Mouse (Mus musculus) liver, adult 2 months (tissue): Measurements from ENCODE around the gene Macrod1. TPM values are rescaled to one million over a fixed set of nuclear protein-coding genes. Genes with fewer than 3 reads are reported as not detected.

Experiments used
- DNase-seq: peaks from one replicate; pipeline ENCODE4 v3.0.0-alpha.2; 2011; ENCODE audit warnings: low read depth, low spot score; ENCODE audit errors: extremely low read depth
- H3K27ac ChIP-seq: fragments of 200-500 bp; replicated peaks from 2 replicates; pipeline ENCODE4 v1.5.1; 2012; ENCODE audit warnings: low read depth, mild to moderate bottlenecking, control low read depth, inconsistent platforms, low read length; ENCODE audit not compliant: insufficient read depth
- H3K27me3 ChIP-seq: fragments of 200-500 bp; 2 replicates; pipeline ENCODE4 v1.6.1; 2012; ENCODE audit warnings: mild to moderate bottlenecking, moderate library complexity, low read length, inconsistent platforms; ENCODE audit not compliant: control insufficient read depth, insufficient read depth
- H3K36me3 ChIP-seq: fragments of 200-500 bp; 2 replicates; pipeline ENCODE4 v1.6.1; 2012; ENCODE audit warnings: low read length, inconsistent platforms; ENCODE audit not compliant: control insufficient read depth, insufficient read depth
- H3K4me1 ChIP-seq: fragments of 200-500 bp; 2 replicates; pipeline ENCODE4 v1.6.1; 2011; ENCODE audit warnings: low read length; ENCODE audit not compliant: control insufficient read depth, insufficient read depth
- H3K4me3 ChIP-seq: fragments of 200-500 bp; 2 replicates; pipeline ENCODE4 v1.5.1; 2011; ENCODE audit warnings: low read depth, mild to moderate bottlenecking, control low read depth, low read length, moderate library complexity; ENCODE audit not compliant: insufficient read depth
- H3K79me2 ChIP-seq: fragments of 200-500 bp; 2 replicates; pipeline ENCODE4 v1.6.1; 2012; ENCODE audit warnings: inconsistent platforms, mild to moderate bottlenecking, low read length, moderate library complexity; ENCODE audit not compliant: control insufficient read depth, insufficient read depth
- H3K9ac ChIP-seq: fragments of 200-500 bp; 2 replicates; pipeline ENCODE4 v1.6.1; 2012; ENCODE audit warnings: low read depth, mild to moderate bottlenecking, control low read depth, inconsistent platforms, low read length
- CTCF ChIP-seq: fragments of 200-500 bp; IDR thresholded peaks from 2 replicates; pipeline ENCODE4 v1.5.1; 2011; ENCODE audit warnings: low read depth, low read length, control low read depth
- POLR2A ChIP-seq: fragments of 200-500 bp; IDR thresholded peaks from 2 replicates; pipeline ENCODE4 v1.6.1; 2011; ENCODE audit warnings: low read length, control low read depth; ENCODE audit not compliant: insufficient read depth; ENCODE audit errors: extremely low read depth
- WGBS: fragments of 180-500 bp; shearing (Covaris S2); methylation state at CpG from one replicate; pipeline ENCODE4 v1.1.7; 2018; 5-methylcytosine and 5-hydroxymethylcytosine counted together
- polyA plus RNA-seq: library from polyadenylated mRNA; depleted of rRNA; stranded (reverse); fragments of >200 nt; gene quantifications from 2 replicates; pipeline ENCODE4 v1.2.3, GENCODE M21; 2012; rRNA removed
- total RNA-seq: library from RNA; depleted of rRNA; stranded (reverse); fragments of >200 nt; gene quantifications from 2 replicates; pipeline ENCODE4 v1.2.3, GENCODE M21; 2014; rRNA removed

The Macrod1 gene
- total and polyA plus RNA-seq, 2 experiments, result 12.2 to 115 TPM

DNA sequence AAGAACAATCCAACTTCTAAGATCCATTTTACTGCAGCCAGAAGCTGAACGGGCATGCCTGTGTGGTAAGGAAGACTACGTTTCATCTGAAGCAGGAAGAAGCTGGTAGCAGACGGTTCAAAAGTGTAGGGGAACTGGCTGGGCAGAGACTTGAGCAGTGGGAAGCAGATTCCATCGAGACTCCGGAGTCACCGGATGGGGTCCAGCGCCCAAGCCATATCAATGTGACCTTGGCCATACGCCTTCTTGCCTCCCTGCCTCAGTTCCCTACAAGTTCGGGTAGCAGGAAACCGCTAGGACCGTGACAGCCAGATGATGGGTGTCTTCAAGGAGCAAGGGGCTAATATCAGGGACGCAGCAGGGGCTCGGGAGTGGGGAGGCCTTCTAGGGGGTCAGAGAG is 183.7 kb downstream of the Macrod1 start:
- peak overlapping the region; percentile 87 for H3K4me3 ChIP-seq
- peaks cover 5% of the 10 kb centered on the region; the same call in 1 of the 2 replicates for H3K4me1 ChIP-seq
- no peaks in the 10 kb centered on the region for H3K36me3 ChIP-seq
- H3K79me2 ChIP-seq, result 0 out of 2 replicates have a peak, but pooled peaks cover 3% of the 10 kb centered on the region
- no peak for TF ChIP-seq POLR2A
- TF ChIP-seq CTCF, result no peak
- peak overlapping the region; percentile 95 for H3K9ac ChIP-seq
- H3K27ac ChIP-seq, result no peak overlapping the region
- H3K27me3 ChIP-seq, result no peaks in the 10 kb centered on the region
- DNase-seq, result no peak
- 2% methylated on average over 13 of the region's 13 CpGs for WGBS

DNA sequence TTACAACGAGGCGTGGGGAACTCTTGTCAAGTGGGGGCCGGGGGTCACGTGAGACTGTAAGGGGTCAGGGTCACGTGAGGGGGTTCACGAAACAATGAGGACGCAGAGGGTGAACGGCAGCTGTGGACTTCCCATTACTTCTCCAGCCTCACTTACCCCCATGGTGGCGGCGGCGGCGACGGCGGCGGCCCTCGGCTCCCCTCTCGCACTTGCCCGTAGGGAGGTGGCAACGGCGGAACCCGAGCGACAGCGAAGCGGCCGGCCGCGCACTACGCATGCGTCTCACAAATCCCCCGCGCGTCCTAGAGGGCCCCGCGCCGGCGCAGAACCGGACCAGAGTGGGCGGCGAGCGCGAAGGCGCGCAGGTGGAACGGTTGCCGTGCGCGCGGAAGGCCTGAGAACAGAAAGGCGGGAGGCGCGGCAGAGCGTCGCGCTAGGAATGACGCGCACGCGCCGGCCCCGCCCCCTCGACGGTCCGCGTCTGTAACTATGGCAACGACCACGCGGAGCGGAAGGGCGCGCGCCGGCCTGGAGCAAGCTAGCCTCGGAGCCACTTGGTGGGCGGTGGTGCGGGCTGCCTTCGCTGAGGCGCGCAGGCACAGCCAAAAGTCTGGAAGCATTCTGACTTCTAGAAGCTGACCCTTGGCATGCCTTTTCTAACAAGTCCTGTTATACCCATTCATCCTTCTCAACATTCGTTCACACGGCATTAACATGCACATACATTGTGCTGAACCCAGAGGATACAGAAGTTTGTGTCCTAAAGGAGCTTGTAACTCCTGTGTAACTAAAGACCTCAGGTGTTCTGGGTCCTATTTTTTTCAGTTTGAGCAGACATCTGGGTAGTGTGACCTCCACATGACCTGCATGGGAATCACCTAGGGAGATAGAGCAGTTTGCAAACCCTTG is 184.4 kb downstream of the Macrod1 start, which contains the start of gene Naa40:
Gene Naa40 (minus strand): TSS at position 402 of the 909 bp plus-strand sequence.
- Histone ChIP-seq H3K79me2 (0 out of 2 replicates have a peak, but pooled peaks cover 3% of the 10 kb centered on the region), H3K4me1 (peaks cover 5% of the 10 kb centered on the region; the same call in 1 of the 2 replicates), H3K27me3 (no peaks in the 10 kb centered on the region), H3K9ac (peak within 1 kb of the TSS; percentile 95), H3K27ac (peak within 1 kb of the TSS; percentile 45; the same call in 1 of the 2 replicates), H3K4me3 (peak within 1 kb of the TSS; percentile 87), H3K36me3 (no peaks in the 10 kb centered on the region)
- TF ChIP-seq CTCF (no peak), POLR2A (no peak)
- DNase-seq, result peak; percentile 68
- under 1% methylated on average over 80 of the region's 80 CpGs for WGBS

DNA sequence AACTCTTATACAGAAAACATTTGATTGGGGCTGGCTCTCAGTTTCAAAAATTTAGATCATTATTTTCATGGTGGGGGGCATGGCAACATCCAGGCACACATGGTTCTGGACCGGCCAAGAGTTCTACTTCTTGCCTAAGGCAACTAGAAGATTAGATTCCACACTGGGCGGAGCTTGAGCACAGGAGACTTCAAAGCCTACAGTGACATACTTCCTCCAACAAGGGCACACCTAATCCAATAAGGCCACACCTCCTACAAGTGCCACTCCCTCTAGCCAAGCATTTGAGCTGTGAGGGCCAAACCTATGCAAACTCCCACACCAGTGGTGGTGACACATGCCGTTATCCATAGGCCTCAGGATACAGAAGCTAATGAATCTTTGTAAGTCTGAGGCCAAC is 189.4 kb downstream of the Macrod1 start:
- no peak for TF ChIP-seq CTCF
- no peak for TF ChIP-seq POLR2A
- H3K36me3 ChIP-seq, result no peaks in the 10 kb centered on the region
- no peak for DNase-seq
- H3K79me2 ChIP-seq, result no peaks in the 10 kb centered on the region
- no peaks in the 10 kb centered on the region for H3K27me3 ChIP-seq
- no peaks in the 10 kb centered on the region for H3K4me1 ChIP-seq
- H3K27ac ChIP-seq, result no peak overlapping the region
- no peak overlapping the region for H3K9ac ChIP-seq
- 89% methylated on average over 3 of the region's 3 CpGs for WGBS
- H3K4me3 ChIP-seq, result no peak overlapping the region

Other genes starting within 250 kb of the Macrod1 start
- gene Rps6ka4, start 216.2 kb upstream of the Macrod1 start, total RNA-seq, result 3.9 and 5.8 TPM in 2 replicates
- 7.8 and 8.4 TPM in 2 replicates for gene Rps6ka4, start 216.2 kb upstream of the Macrod1 start, polyA plus RNA-seq
- 0.60 and 1.4 TPM in 2 replicates for gene Ccdc88b, start 198.6 kb upstream of the Macrod1 start, total RNA-seq
- 1.9 TPM in 2 replicates for gene Ccdc88b, start 198.6 kb upstream of the Macrod1 start, polyA plus RNA-seq
- 30.7 and 43.6 TPM in 2 replicates for gene Trmt112, start 147.1 kb upstream of the Macrod1 start, total RNA-seq
- 89.7 and 101 TPM in 2 replicates for gene Trmt112, start 147.1 kb upstream of the Macrod1 start, polyA plus RNA-seq
- 403 and 615 TPM in 2 replicates for gene Prdx5, start 146.7 kb upstream of the Macrod1 start, total RNA-seq
- 364 and 379 TPM in 2 replicates for gene Prdx5, start 146.7 kb upstream of the Macrod1 start, polyA plus RNA-seq
- 25.9 and 27.7 TPM in 2 replicates for gene Esrra, start 135.0 kb upstream of the Macrod1 start, total RNA-seq
- gene Esrra, start 135.0 kb upstream of the Macrod1 start, polyA plus RNA-seq, result 36.6 and 40.6 TPM in 2 replicates
- not detected in 2 replicates for gene Catsperz, start 131.4 kb upstream of the Macrod1 start, total RNA-seq
- not detected in 2 replicates for gene Catsperz, start 131.4 kb upstream of the Macrod1 start, polyA plus RNA-seq
- 0.07 TPM in 1 of 2 replicates, not detected in the other for gene Kcnk4, start 122.3 kb upstream of the Macrod1 start, total RNA-seq
- 0.05 TPM in 1 of 2 replicates, not detected in the other for gene Kcnk4, start 122.3 kb upstream of the Macrod1 start, polyA plus RNA-seq
- 26.2 and 28.1 TPM in 2 replicates for gene Bad, start 114.9 kb upstream of the Macrod1 start, total RNA-seq
- gene Bad, start 114.9 kb upstream of the Macrod1 start, polyA plus RNA-seq, result 38.7 and 40.3 TPM in 2 replicates
- gene Gpr137, start 114.3 kb upstream of the Macrod1 start, total RNA-seq, result 12.3 and 14.0 TPM in 2 replicates
- gene Gpr137, start 114.3 kb upstream of the Macrod1 start, polyA plus RNA-seq, result 52.6 and 61.1 TPM in 2 replicates
- gene Ppp1r14b, start 81.8 kb upstream of the Macrod1 start, total RNA-seq, result 14.0 and 24.0 TPM in 2 replicates
- gene Ppp1r14b, start 81.8 kb upstream of the Macrod1 start, polyA plus RNA-seq, result 34.5 and 38.2 TPM in 2 replicates
- gene Plcb3, start 80.3 kb upstream of the Macrod1 start, total RNA-seq, result 5.9 and 9.6 TPM in 2 replicates
- 15.7 and 27.6 TPM in 2 replicates for gene Plcb3, start 80.3 kb upstream of the Macrod1 start, polyA plus RNA-seq
- 66.2 and 92.8 TPM in 2 replicates for gene Fkbp2, start 76.3 kb upstream of the Macrod1 start, total RNA-seq
- gene Fkbp2, start 76.3 kb upstream of the Macrod1 start, polyA plus RNA-seq, result 60.0 and 97.3 TPM in 2 replicates
- 1.9 and 3.2 TPM in 2 replicates for gene Vegfb, start 69.2 kb upstream of the Macrod1 start, total RNA-seq
- 16.8 and 20.4 TPM in 2 replicates for gene Vegfb, start 69.2 kb upstream of the Macrod1 start, polyA plus RNA-seq
- gene Dnajc4, start 64.2 kb upstream of the Macrod1 start, total RNA-seq, result 11.2 and 13.3 TPM in 2 replicates
- 22.3 and 23.7 TPM in 2 replicates for gene Dnajc4, start 64.2 kb upstream of the Macrod1 start, polyA plus RNA-seq
- 14.4 and 16.4 TPM in 2 replicates for gene Nudt22, start 60.7 kb upstream of the Macrod1 start, total RNA-seq
- gene Nudt22, start 60.7 kb upstream of the Macrod1 start, polyA plus RNA-seq, result 29.3 and 30.9 TPM in 2 replicates
- 2.0 and 3.0 TPM in 2 replicates for gene Trpt1, start 60.7 kb upstream of the Macrod1 start, total RNA-seq
- gene Trpt1, start 60.7 kb upstream of the Macrod1 start, polyA plus RNA-seq, result 7.0 and 7.9 TPM in 2 replicates
- 3.1 and 3.4 TPM in 2 replicates for gene Fermt3, start 37.3 kb upstream of the Macrod1 start, total RNA-seq
- gene Fermt3, start 37.3 kb upstream of the Macrod1 start, polyA plus RNA-seq, result 3.2 and 6.3 TPM in 2 replicates
- 44.9 and 49.4 TPM in 2 replicates for gene Stip1, start 16.8 kb upstream of the Macrod1 start, total RNA-seq
- gene Stip1, start 16.8 kb upstream of the Macrod1 start, polyA plus RNA-seq, result 32.3 and 37.2 TPM in 2 replicates
- gene Flrt1, start 48.9 kb downstream of the Macrod1 start, total RNA-seq, result 0.09 and 0.40 TPM in 2 replicates
- 0.27 and 0.31 TPM in 2 replicates for gene Flrt1, start 48.9 kb downstream of the Macrod1 start, polyA plus RNA-seq
- 39.5 and 43.3 TPM in 2 replicates for gene Otub1, start 149.5 kb downstream of the Macrod1 start, total RNA-seq
- gene Otub1, start 149.5 kb downstream of the Macrod1 start, polyA plus RNA-seq, result 55.9 and 61.2 TPM in 2 replicates
- gene Cox8a, start 160.8 kb downstream of the Macrod1 start, total RNA-seq, result 252 and 362 TPM in 2 replicates
- 1,697 and 1,918 TPM in 2 replicates for gene Cox8a, start 160.8 kb downstream of the Macrod1 start, polyA plus RNA-seq
- gene Naa40, start 184.4 kb downstream of the Macrod1 start, total RNA-seq, result 5.3 and 7.1 TPM in 2 replicates
- 6.1 and 9.7 TPM in 2 replicates for gene Naa40, start 184.4 kb downstream of the Macrod1 start, polyA plus RNA-seq
- gene Rcor2, start 210.5 kb downstream of the Macrod1 start, total RNA-seq, result 0.13 and 0.55 TPM in 2 replicates
- gene Rcor2, start 210.5 kb downstream of the Macrod1 start, polyA plus RNA-seq, result 0.10 and 0.57 TPM in 2 replicates